Mouse (Mus musculus): ENCODE results near the gene Wnt1. TPM values are rescaled to one million over a fixed set of nuclear protein-coding genes. Genes with fewer than 3 reads are reported as not detected.
A peak's percentile ranks its signal among the peaks of the same experiment; 100 is the strongest.

The Wnt1 gene
- polyA plus RNA-seq, 1 experiment, result not detected

- H3K27me3 ChIP-seq (ENCODE audit: control insufficient read depth, insufficient read depth, low read length, poor library complexity, severe bottlenecking), result no peaks in the 10 kb centered on the region
- H3K27ac ChIP-seq (ENCODE audit: insufficient read depth, low read length), result no peak overlapping the region
- H3K4me3 ChIP-seq (ENCODE audit: low read depth, low read length), result no peak overlapping the region
- TF ChIP-seq EP300 (IDR thresholded peaks at IDR 0.05; ENCODE audit: insufficient read depth, low read depth, low read length) (no peak), CTCF (IDR thresholded peaks at IDR 0.05; ENCODE audit: low read depth, low read length) (no peak), POLR2A (IDR thresholded peaks at IDR 0.05; ENCODE audit: insufficient read depth, low read length) (no peak)
- H3K9me3 ChIP-seq (replicated peaks; ENCODE audit: control insufficient read depth, insufficient read depth, low read length, poor library complexity, severe bottlenecking), result no peaks in the 10 kb centered on the region
- peaks cover 2% of the 10 kb centered on the region for H3K4me1 ChIP-seq (ENCODE audit: control insufficient read depth, insufficient read depth, low read length)
- no peak overlapping the region for H3K9ac ChIP-seq (ENCODE audit: low read depth, poor library complexity, severe bottlenecking)
- no peaks in the 10 kb centered on the region for H3K36me3 ChIP-seq (ENCODE audit: control insufficient read depth, insufficient read depth, low read length, poor library complexity, severe bottlenecking)
These were observed 23.7 kb upstream of the Wnt1 start for GRCm38 (mm10) chr15:98765929-98766328.

GRCm38 (mm10) chr15:98768259-98768658, 21.4 kb upstream of the Wnt1 start:
- H3K9me3 ChIP-seq (replicated peaks; ENCODE audit: control insufficient read depth, insufficient read depth, low read length, poor library complexity, severe bottlenecking), result no peaks in the 10 kb centered on the region
- H3K4me1 ChIP-seq (ENCODE audit: control insufficient read depth, insufficient read depth, low read length), result peaks cover 2% of the 10 kb centered on the region
- H3K36me3 ChIP-seq (ENCODE audit: control insufficient read depth, insufficient read depth, low read length, poor library complexity, severe bottlenecking), result no peaks in the 10 kb centered on the region
- no peaks in the 10 kb centered on the region for H3K27me3 ChIP-seq (ENCODE audit: control insufficient read depth, insufficient read depth, low read length, poor library complexity, severe bottlenecking)
- TF ChIP-seq CTCF (IDR thresholded peaks at IDR 0.05; ENCODE audit: low read depth, low read length) (no peak), EP300 (IDR thresholded peaks at IDR 0.05; ENCODE audit: insufficient read depth, low read depth, low read length) (no peak), POLR2A (IDR thresholded peaks at IDR 0.05; ENCODE audit: insufficient read depth, low read length) (no peak)
- H3K4me3 ChIP-seq (ENCODE audit: low read depth, low read length), result no peak overlapping the region
- no peak overlapping the region for H3K27ac ChIP-seq (ENCODE audit: insufficient read depth, low read length)
- no peak overlapping the region for H3K9ac ChIP-seq (ENCODE audit: low read depth, poor library complexity, severe bottlenecking)

GRCm38 (mm10) chr15:98771813-98772425, 17.7 kb upstream of the Wnt1 start:
- Histone ChIP-seq H3K4me1 (ENCODE audit: control insufficient read depth, insufficient read depth, low read length) (peaks cover 2% of the 10 kb centered on the region), H3K9me3 (replicated peaks; ENCODE audit: control insufficient read depth, insufficient read depth, low read length, poor library complexity, severe bottlenecking) (no peaks in the 10 kb centered on the region), H3K36me3 (ENCODE audit: control insufficient read depth, insufficient read depth, low read length, poor library complexity, severe bottlenecking) (no peaks in the 10 kb centered on the region), H3K4me3 (ENCODE audit: low read depth, low read length) (peak overlapping the region; percentile 57), H3K9ac (ENCODE audit: low read depth, poor library complexity, severe bottlenecking) (no peak overlapping the region), H3K27me3 (ENCODE audit: control insufficient read depth, insufficient read depth, low read length, poor library complexity, severe bottlenecking) (peaks cover 11% of the 10 kb centered on the region), H3K27ac (ENCODE audit: insufficient read depth, low read length) (no peak overlapping the region)
- TF ChIP-seq POLR2A (IDR thresholded peaks at IDR 0.05; ENCODE audit: insufficient read depth, low read length), result no peak
- TF ChIP-seq EP300 (IDR thresholded peaks at IDR 0.05; ENCODE audit: insufficient read depth, low read depth, low read length), result no peak
- no peak for TF ChIP-seq CTCF (IDR thresholded peaks at IDR 0.05; ENCODE audit: low read depth, low read length)

GRCm38 (mm10) chr15:98772511-98773211, 17.0 kb upstream of the Wnt1 start:
- H3K9ac ChIP-seq (ENCODE audit: low read depth, poor library complexity, severe bottlenecking), result no peak overlapping the region
- peaks cover 2% of the 10 kb centered on the region for H3K4me1 ChIP-seq (ENCODE audit: control insufficient read depth, insufficient read depth, low read length)
- TF ChIP-seq EP300 (IDR thresholded peaks at IDR 0.05; ENCODE audit: insufficient read depth, low read depth, low read length), result no peak
- no peak for TF ChIP-seq CTCF (IDR thresholded peaks at IDR 0.05; ENCODE audit: low read depth, low read length)
- TF ChIP-seq POLR2A (IDR thresholded peaks at IDR 0.05; ENCODE audit: insufficient read depth, low read length), result no peak
- peaks cover 18% of the 10 kb centered on the region for H3K27me3 ChIP-seq (ENCODE audit: control insufficient read depth, insufficient read depth, low read length, poor library complexity, severe bottlenecking)
- H3K9me3 ChIP-seq (replicated peaks; ENCODE audit: control insufficient read depth, insufficient read depth, low read length, poor library complexity, severe bottlenecking), result no peaks in the 10 kb centered on the region
- H3K36me3 ChIP-seq (ENCODE audit: control insufficient read depth, insufficient read depth, low read length, poor library complexity, severe bottlenecking), result no peaks in the 10 kb centered on the region
- H3K4me3 ChIP-seq (ENCODE audit: low read depth, low read length), result peak overlapping the region; percentile 57
- H3K27ac ChIP-seq (ENCODE audit: insufficient read depth, low read length), result no peak overlapping the region

- no peak overlapping the region for H3K27ac ChIP-seq (ENCODE audit: insufficient read depth, low read length)
- no peak for TF ChIP-seq POLR2A (IDR thresholded peaks at IDR 0.05; ENCODE audit: insufficient read depth, low read length)
- TF ChIP-seq EP300 (IDR thresholded peaks at IDR 0.05; ENCODE audit: insufficient read depth, low read depth, low read length), result no peak
- TF ChIP-seq CTCF (IDR thresholded peaks at IDR 0.05; ENCODE audit: low read depth, low read length), result no peak
- H3K4me3 ChIP-seq (ENCODE audit: low read depth, low read length), result no peak overlapping the region
- no peaks in the 10 kb centered on the region for H3K36me3 ChIP-seq (ENCODE audit: control insufficient read depth, insufficient read depth, low read length, poor library complexity, severe bottlenecking)
- H3K4me1 ChIP-seq (ENCODE audit: control insufficient read depth, insufficient read depth, low read length), result peaks cover 2% of the 10 kb centered on the region
- H3K27me3 ChIP-seq (ENCODE audit: control insufficient read depth, insufficient read depth, low read length, poor library complexity, severe bottlenecking), result peaks cover 28% of the 10 kb centered on the region
- no peak overlapping the region for H3K9ac ChIP-seq (ENCODE audit: low read depth, poor library complexity, severe bottlenecking)
- no peaks in the 10 kb centered on the region for H3K9me3 ChIP-seq (replicated peaks; ENCODE audit: control insufficient read depth, insufficient read depth, low read length, poor library complexity, severe bottlenecking)
These were observed 15.6 kb upstream of the Wnt1 start for GRCm38 (mm10) chr15:98774096-98774495.

GRCm38 (mm10) chr15:98775533-98775932, 14.1 kb upstream of the Wnt1 start:
- Histone ChIP-seq H3K4me3 (ENCODE audit: low read depth, low read length) (no peak overlapping the region), H3K9ac (ENCODE audit: low read depth, poor library complexity, severe bottlenecking) (no peak overlapping the region), H3K4me1 (ENCODE audit: control insufficient read depth, insufficient read depth, low read length) (peaks cover 2% of the 10 kb centered on the region), H3K36me3 (ENCODE audit: control insufficient read depth, insufficient read depth, low read length, poor library complexity, severe bottlenecking) (no peaks in the 10 kb centered on the region), H3K27me3 (ENCODE audit: control insufficient read depth, insufficient read depth, low read length, poor library complexity, severe bottlenecking) (peaks cover 30% of the 10 kb centered on the region), H3K27ac (ENCODE audit: insufficient read depth, low read length) (no peak overlapping the region), H3K9me3 (replicated peaks; ENCODE audit: control insufficient read depth, insufficient read depth, low read length, poor library complexity, severe bottlenecking) (no peaks in the 10 kb centered on the region)
- no peak for TF ChIP-seq EP300 (IDR thresholded peaks at IDR 0.05; ENCODE audit: insufficient read depth, low read depth, low read length)
- TF ChIP-seq CTCF (IDR thresholded peaks at IDR 0.05; ENCODE audit: low read depth, low read length), result no peak
- TF ChIP-seq POLR2A (IDR thresholded peaks at IDR 0.05; ENCODE audit: insufficient read depth, low read length), result no peak

Measured in ES-Bruce4 (cell line).